8 mouse cellular contexts compared by ENCODE assay signal in the genomic region with DNA sequence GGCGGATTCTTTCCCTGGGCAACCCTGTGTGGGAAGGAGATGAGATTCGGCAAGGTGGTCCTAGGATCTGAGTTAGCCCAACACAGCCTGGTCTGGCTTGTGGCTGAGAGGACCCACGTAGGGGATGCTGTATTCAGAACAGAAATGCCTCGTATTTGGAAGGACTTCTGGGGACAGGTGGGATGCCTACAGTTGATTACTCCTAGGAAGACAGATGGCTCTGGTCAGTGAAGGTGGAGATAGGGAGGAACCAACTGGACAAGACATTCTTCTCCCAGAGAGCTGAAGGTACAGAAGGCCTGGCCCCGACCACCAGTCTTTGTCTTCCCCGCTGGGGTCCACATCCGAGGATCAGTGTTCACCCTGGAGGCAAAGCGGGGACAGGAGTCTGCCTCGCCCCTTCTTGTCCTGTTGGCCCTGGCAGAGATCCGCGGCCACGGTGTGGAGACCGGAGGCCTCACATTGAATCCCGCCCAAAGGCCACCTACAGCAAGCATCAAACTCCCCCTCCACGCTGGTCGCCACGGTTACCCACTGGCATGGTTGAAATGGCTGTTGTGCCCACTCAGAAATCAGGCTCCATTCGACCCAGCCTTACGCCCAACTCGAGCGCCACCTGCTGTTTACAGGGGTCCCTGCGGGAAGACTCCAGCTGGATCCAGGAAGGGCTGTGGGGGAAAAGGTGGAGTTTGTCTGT.
DNase-seq lines count a peak whose midpoint lies in the region; ATAC-seq lines count a peak whose summit lies in the region.

No protein-coding gene starts in this region.

- H3K4me3 ChIP-seq in hindbrain, embryonic 15.5 days: no peak overlapping the region

- no peaks in the 10 kb centered on the region for H3K9me3 ChIP-seq in hindbrain, embryonic 15.5 days

- peak overlapping the region; percentile 43 for H3K4me2 ChIP-seq in hindbrain, embryonic 15.5 days

- 0 out of 2 replicates have a peak, but pooled peaks cover 2% of the 10 kb centered on the region for H3K4me1 ChIP-seq in hindbrain, embryonic 15.5 days (replicated peaks)

- 21% methylated on average over 22 of the region's 22 CpGs for WGBS in hindbrain, embryonic 15.5 days

- H3K27me3 ChIP-seq in hindbrain, embryonic 15.5 days: no peaks in the 10 kb centered on the region

- H3K9ac ChIP-seq in hindbrain, embryonic 15.5 days: no peak overlapping the region

- DNase-seq in R1 (ENCODE audit: low read depth, low spot score): peak; percentile 61
- peak; percentile 70 for DNase-seq in cerebellum, adult 9-10 months
- peak; percentile 39 to 75 for DNase-seq in frontal cortex, postnatal 10 days (ENCODE audit: low spot score in 2 of 2)
- DNase-seq in layer of hippocampus, postnatal 25 days (ENCODE audit: extremely low spot score in 1 of 2, low spot score in 1 of 2): peak; percentile 77 to 94
- DNase-seq in lung, postnatal 4 days: peak; percentile 57 to 80
- DNase-seq in retina, postnatal 7 days (ENCODE audit: low read depth, low spot score): peak; percentile 59
- peak; percentile 42 to 62 for DNase-seq in urinary bladder, adult 18-20 months (ENCODE audit: low spot score in 2 of 2)

- peak; percentile 62; the same call in 1 of the 2 replicates for ATAC-seq in hindbrain, embryonic 15.5 days (ENCODE audit: low FRiP score, low read depth)

- H3K36me3 ChIP-seq in hindbrain, embryonic 15.5 days: no peaks in the 10 kb centered on the region

- H3K27ac ChIP-seq in hindbrain, embryonic 15.5 days (replicated peaks): no peak overlapping the region
